Mouse (Mus musculus): Measurements from ENCODE around the gene Eif4g2. TPM values are rescaled to one million over a fixed set of nuclear protein-coding genes. Genes with fewer than 3 reads are reported as not detected.

Gene Eif4g2
- polyA plus RNA-seq, 1 experiment from 2014 or later, result 893 TPM

GRCm38 (mm10) chr7:111109161-111109560, 26.3 kb upstream of the Eif4g2 start:
- no peaks in the 10 kb centered on the region for H3K36me3 ChIP-seq (ENCODE audit: control insufficient read depth, insufficient read depth, low read length)
- H3K4me3 ChIP-seq (ENCODE audit: low read length), result no peak overlapping the region
- H3K27ac ChIP-seq (ENCODE audit: low read depth, low read length), result no peak overlapping the region
- H3K9ac ChIP-seq (ENCODE audit: low read depth, low read length), result no peak overlapping the region
- no peak overlapping the region for H3K4me2 ChIP-seq (ENCODE audit: low read length)
- WGBS, result 96% methylated on average over 2 of the region's 2 CpGs
- no peak for ATAC-seq
- no peaks in the 10 kb centered on the region for H3K4me1 ChIP-seq (ENCODE audit: control insufficient read depth, insufficient read depth, low read depth, low read length)
- H3K9me3 ChIP-seq (ENCODE audit: control insufficient read depth, low read length), result no peaks in the 10 kb centered on the region
- no peaks in the 10 kb centered on the region for H3K27me3 ChIP-seq (replicated peaks; ENCODE audit: control insufficient read depth, insufficient read depth, low read length)

- Histone ChIP-seq H3K27ac (ENCODE audit: low read depth, low read length) (no peak overlapping the region), H3K36me3 (ENCODE audit: control insufficient read depth, insufficient read depth, low read length) (no peaks in the 10 kb centered on the region), H3K4me1 (ENCODE audit: control insufficient read depth, insufficient read depth, low read depth, low read length) (no peaks in the 10 kb centered on the region), H3K9ac (ENCODE audit: low read depth, low read length) (no peak overlapping the region), H3K27me3 (replicated peaks; ENCODE audit: control insufficient read depth, insufficient read depth, low read length) (no peaks in the 10 kb centered on the region), H3K4me3 (ENCODE audit: low read length) (no peak overlapping the region), H3K9me3 (ENCODE audit: control insufficient read depth, low read length) (no peaks in the 10 kb centered on the region), H3K4me2 (ENCODE audit: low read length) (no peak overlapping the region)
- ATAC-seq, result no peak
- 93% methylated on average over 1 of the region's 1 CpGs for WGBS
Measured at GRCm38 (mm10) chr7:111098196-111098595, 15.4 kb upstream of the Eif4g2 start.

GRCm38 (mm10) chr7:111095169-111095568, 12.3 kb upstream of the Eif4g2 start:
- Histone ChIP-seq H3K4me2 (ENCODE audit: low read length) (no peak overlapping the region), H3K36me3 (ENCODE audit: control insufficient read depth, insufficient read depth, low read length) (no peaks in the 10 kb centered on the region), H3K27ac (ENCODE audit: low read depth, low read length) (no peak overlapping the region), H3K4me1 (ENCODE audit: control insufficient read depth, insufficient read depth, low read depth, low read length) (no peaks in the 10 kb centered on the region), H3K9ac (ENCODE audit: low read depth, low read length) (no peak overlapping the region), H3K9me3 (ENCODE audit: control insufficient read depth, low read length) (no peaks in the 10 kb centered on the region), H3K4me3 (ENCODE audit: low read length) (no peak overlapping the region), H3K27me3 (replicated peaks; ENCODE audit: control insufficient read depth, insufficient read depth, low read length) (no peaks in the 10 kb centered on the region)
- WGBS, result 84% methylated on average over 2 of the region's 2 CpGs
- no peak for ATAC-seq

- Histone ChIP-seq H3K27me3 (replicated peaks; ENCODE audit: control insufficient read depth, insufficient read depth, low read length) (no peaks in the 10 kb centered on the region), H3K27ac (ENCODE audit: low read depth, low read length) (no peak overlapping the region), H3K4me1 (ENCODE audit: control insufficient read depth, insufficient read depth, low read depth, low read length) (peaks cover 11% of the 10 kb centered on the region), H3K4me2 (ENCODE audit: low read length) (no peak overlapping the region), H3K9ac (ENCODE audit: low read depth, low read length) (no peak overlapping the region), H3K9me3 (ENCODE audit: control insufficient read depth, low read length) (no peaks in the 10 kb centered on the region), H3K4me3 (ENCODE audit: low read length) (no peak overlapping the region), H3K36me3 (ENCODE audit: control insufficient read depth, insufficient read depth, low read length) (peaks cover 8% of the 10 kb centered on the region)
- no peak for ATAC-seq
Measured at GRCm38 (mm10) chr7:111085153-111085552, 2.3 kb upstream of the Eif4g2 start.

- peaks cover 18% of the 10 kb centered on the region for H3K4me1 ChIP-seq (ENCODE audit: control insufficient read depth, insufficient read depth, low read depth, low read length)
- H3K4me2 ChIP-seq (ENCODE audit: low read length), result peak overlapping the region; percentile 15; the same call in 1 of the 2 replicates
- H3K4me3 ChIP-seq (ENCODE audit: low read length), result no peak overlapping the region
- no peak for ATAC-seq
- H3K27ac ChIP-seq (ENCODE audit: low read depth, low read length), result no peak overlapping the region
- 34% methylated on average over 2 of the region's 2 CpGs for WGBS
- H3K27me3 ChIP-seq (replicated peaks; ENCODE audit: control insufficient read depth, insufficient read depth, low read length), result no peaks in the 10 kb centered on the region
- H3K9me3 ChIP-seq (ENCODE audit: control insufficient read depth, low read length), result no peaks in the 10 kb centered on the region
- no peak overlapping the region for H3K9ac ChIP-seq (ENCODE audit: low read depth, low read length)
- H3K36me3 ChIP-seq (ENCODE audit: control insufficient read depth, insufficient read depth, low read length), result peaks cover 15% of the 10 kb centered on the region
Measured at GRCm38 (mm10) chr7:111084443-111084842, 1.6 kb upstream of the Eif4g2 start.

GRCm38 (mm10) chr7:111083733-111084120, 897 bp upstream of the Eif4g2 start:
- peak overlapping the region; percentile 73 for H3K4me3 ChIP-seq (ENCODE audit: low read length)
- H3K27ac ChIP-seq (ENCODE audit: low read depth, low read length), result peak overlapping the region; percentile 98
- H3K9ac ChIP-seq (ENCODE audit: low read depth, low read length), result peak overlapping the region; percentile 86
- H3K4me2 ChIP-seq (ENCODE audit: low read length), result peak overlapping the region; percentile 70
- peaks cover 20% of the 10 kb centered on the region for H3K36me3 ChIP-seq (ENCODE audit: control insufficient read depth, insufficient read depth, low read length)
- H3K9me3 ChIP-seq (ENCODE audit: control insufficient read depth, low read length), result no peaks in the 10 kb centered on the region
- ATAC-seq, result no peak
- 12% methylated on average over 4 of the region's 4 CpGs for WGBS
- no peaks in the 10 kb centered on the region for H3K27me3 ChIP-seq (replicated peaks; ENCODE audit: control insufficient read depth, insufficient read depth, low read length)
- H3K4me1 ChIP-seq (ENCODE audit: control insufficient read depth, insufficient read depth, low read depth, low read length), result peaks cover 21% of the 10 kb centered on the region

- Histone ChIP-seq H3K4me3 (ENCODE audit: low read length) (peak overlapping the region; percentile 73), H3K4me1 (ENCODE audit: control insufficient read depth, insufficient read depth, low read depth, low read length) (peaks cover 22% of the 10 kb centered on the region), H3K36me3 (ENCODE audit: control insufficient read depth, insufficient read depth, low read length) (peaks cover 33% of the 10 kb centered on the region), H3K27me3 (replicated peaks; ENCODE audit: control insufficient read depth, insufficient read depth, low read length) (no peaks in the 10 kb centered on the region), H3K9ac (ENCODE audit: low read depth, low read length) (peak overlapping the region; percentile 89), H3K27ac (ENCODE audit: low read depth, low read length) (peak overlapping the region; percentile 98), H3K9me3 (ENCODE audit: control insufficient read depth, low read length) (no peaks in the 10 kb centered on the region), H3K4me2 (ENCODE audit: low read length) (peak overlapping the region; percentile 63)
- WGBS, result under 1% methylated on average over 80 of the region's 83 CpGs
- peak; percentile 81 for ATAC-seq
Measured at GRCm38 (mm10) chr7:111082043-111082821, 598 bp downstream of the Eif4g2 start.

GRCm38 (mm10) chr7:111080876-111081275, 2.0 kb downstream of the Eif4g2 start:
- H3K36me3 ChIP-seq (ENCODE audit: control insufficient read depth, insufficient read depth, low read length), result peaks cover 46% of the 10 kb centered on the region
- H3K4me3 ChIP-seq (ENCODE audit: low read length), result peak overlapping the region; percentile 73
- H3K27me3 ChIP-seq (replicated peaks; ENCODE audit: control insufficient read depth, insufficient read depth, low read length), result no peaks in the 10 kb centered on the region
- WGBS, result 90% methylated on average over 3 of the region's 3 CpGs
- peak overlapping the region; percentile 63 for H3K4me2 ChIP-seq (ENCODE audit: low read length)
- no peak overlapping the region for H3K27ac ChIP-seq (ENCODE audit: low read depth, low read length)
- H3K4me1 ChIP-seq (ENCODE audit: control insufficient read depth, insufficient read depth, low read depth, low read length), result peaks cover 22% of the 10 kb centered on the region
- peak overlapping the region; percentile 89; the same call in 1 of the 2 replicates for H3K9ac ChIP-seq (ENCODE audit: low read depth, low read length)
- no peak for ATAC-seq
- H3K9me3 ChIP-seq (ENCODE audit: control insufficient read depth, low read length), result no peaks in the 10 kb centered on the region

- Histone ChIP-seq H3K4me3 (ENCODE audit: low read length) (no peak overlapping the region), H3K9me3 (ENCODE audit: control insufficient read depth, low read length) (no peaks in the 10 kb centered on the region), H3K27me3 (replicated peaks; ENCODE audit: control insufficient read depth, insufficient read depth, low read length) (no peaks in the 10 kb centered on the region), H3K36me3 (ENCODE audit: control insufficient read depth, insufficient read depth, low read length) (peaks cover 52% of the 10 kb centered on the region), H3K27ac (ENCODE audit: low read depth, low read length) (no peak overlapping the region), H3K9ac (ENCODE audit: low read depth, low read length) (no peak overlapping the region), H3K4me2 (ENCODE audit: low read length) (no peak overlapping the region), H3K4me1 (ENCODE audit: control insufficient read depth, insufficient read depth, low read depth, low read length) (peaks cover 22% of the 10 kb centered on the region)
- 82% methylated on average over 8 of the region's 8 CpGs for WGBS
- ATAC-seq, result no peak
Measured at GRCm38 (mm10) chr7:111080026-111080425, 2.8 kb downstream of the Eif4g2 start.
